Mouse (Mus musculus): ENCODE measurements around the gene Evi5l.
"Not testable (repeated sequence)": the region's sequence is repeated elsewhere in the genome, so short reads cannot be mapped to it uniquely, and the experiment has no call there.

Gene Evi5l

DNA sequence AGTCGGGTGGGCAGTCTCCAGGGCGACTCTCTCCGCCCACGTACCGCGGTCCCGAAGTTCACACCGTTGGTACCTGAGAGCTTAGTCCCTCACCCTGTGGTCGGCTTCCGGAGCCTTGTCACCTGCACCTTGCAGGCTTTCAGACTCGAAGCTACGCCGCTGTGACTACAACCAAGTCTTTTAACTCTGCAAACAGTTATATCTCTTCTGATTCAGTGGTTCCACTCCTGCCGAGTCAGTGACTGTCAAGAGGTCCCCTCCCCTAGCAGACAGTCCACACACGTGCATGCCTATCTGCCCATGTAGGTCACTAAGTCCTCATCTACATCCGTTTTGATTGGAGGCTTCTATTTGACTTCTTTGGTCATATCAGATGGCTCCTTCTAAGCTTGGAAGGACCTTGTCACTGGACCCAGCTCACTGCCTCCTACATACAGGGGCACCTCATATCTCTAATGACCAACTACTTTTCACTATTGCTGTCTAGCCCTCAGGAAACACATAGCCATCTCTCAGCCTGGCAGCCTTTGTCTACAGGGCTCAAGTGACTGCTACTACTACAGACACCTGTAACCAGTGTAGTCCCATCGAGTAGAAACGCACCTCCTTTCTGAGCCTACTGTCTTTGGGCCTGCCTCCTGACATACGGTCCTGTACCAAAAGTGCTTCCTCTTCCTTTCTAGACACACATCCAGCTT is 73.0 kb downstream of the Evi5l start:
- DNase-seq, result no peak

DNA sequence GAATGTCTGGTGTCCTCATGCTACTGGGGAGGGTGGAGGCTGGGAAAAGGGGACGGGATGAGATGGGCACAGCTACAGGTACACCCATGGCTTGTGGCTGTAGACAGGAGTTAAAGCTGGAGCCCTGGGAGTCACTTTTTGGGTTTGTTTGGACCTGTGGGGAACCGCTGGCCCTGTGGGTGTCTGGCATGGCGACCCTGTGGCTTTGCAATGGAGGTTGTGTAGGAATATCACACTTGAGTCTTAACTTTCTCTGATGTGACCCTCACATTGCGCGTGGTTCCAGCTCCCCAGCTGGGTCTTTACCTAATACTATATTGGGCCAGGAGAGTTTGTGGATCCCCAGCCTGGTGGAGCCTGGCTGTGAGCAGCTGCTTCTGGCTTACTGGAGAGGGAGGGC is 78.7 kb downstream of the Evi5l start:
- no peak for DNase-seq

DNA sequence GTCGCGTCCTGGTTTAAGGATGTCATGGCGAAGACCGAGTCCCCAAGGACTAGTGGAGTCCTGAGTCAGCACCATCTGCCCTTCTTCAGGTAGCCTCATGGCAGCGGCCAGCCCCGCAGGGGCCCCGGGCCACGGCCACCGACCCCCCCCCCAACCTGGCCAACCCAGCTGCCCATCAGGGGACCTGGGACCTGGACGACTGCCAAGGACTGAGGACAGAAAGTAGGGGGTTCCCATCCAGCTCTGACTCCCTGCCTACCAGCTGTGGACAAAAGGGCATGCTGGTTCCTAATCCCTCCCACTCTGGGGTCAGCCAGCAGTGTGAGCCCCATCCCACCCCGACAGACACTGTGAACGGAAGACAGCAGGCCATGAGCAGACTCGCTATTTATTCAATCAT is 79.4 kb downstream of the Evi5l start:
- DNase-seq, result no peak

DNA sequence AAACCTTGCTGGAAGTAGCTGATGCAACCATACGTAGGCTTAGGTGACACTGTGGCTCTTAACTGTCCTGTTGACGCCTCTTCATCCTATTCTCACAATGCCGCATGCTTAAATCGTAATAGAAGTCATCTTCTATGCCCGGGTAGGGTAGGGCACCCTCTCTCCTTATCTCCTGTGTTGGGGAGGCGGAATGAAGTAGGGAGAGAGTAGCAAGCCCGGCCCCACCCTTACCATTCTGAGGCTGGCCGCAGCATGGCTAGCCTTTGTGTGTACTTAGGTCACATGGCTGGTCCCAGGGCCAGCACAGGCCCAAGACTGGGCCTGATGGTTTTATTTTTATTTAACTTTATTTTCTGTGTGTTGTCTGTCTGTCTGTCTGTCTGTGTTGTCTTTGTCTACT is 80.9 kb downstream of the Evi5l start:
- no peak for DNase-seq

DNA sequence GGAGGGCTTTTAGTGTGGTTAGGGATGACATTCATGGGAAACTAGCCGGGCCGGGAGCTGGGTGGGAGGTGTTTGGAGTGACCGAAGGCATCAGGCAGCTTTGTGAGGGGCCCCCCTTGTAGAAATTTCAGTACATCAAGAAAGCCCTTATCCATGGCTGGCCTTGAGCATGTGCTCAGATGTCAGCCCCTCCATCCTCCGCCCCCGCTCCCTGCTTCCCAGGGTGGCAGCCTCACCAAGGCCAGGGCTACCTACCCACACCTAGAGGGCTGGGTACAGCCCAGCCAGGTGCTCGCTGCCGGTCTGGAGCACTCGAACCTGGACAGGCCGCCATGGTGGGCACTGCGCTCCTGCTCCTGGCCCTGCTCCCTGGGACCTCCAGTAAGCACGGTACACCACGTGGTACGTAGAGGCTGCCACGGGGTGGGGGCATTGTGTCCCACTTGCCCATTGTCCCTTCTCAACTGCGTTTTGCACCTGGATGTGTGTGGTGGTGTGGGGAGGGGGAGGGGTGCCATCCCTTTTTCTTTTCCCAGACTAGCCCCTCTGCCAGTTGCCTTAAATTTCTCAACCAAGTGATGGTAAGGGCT is 81.7 kb downstream of the Evi5l start, which contains the start of gene Tgfbr3l:
TSS of gene Tgfbr3l (plus strand) at position 264 of the 590 bp plus-strand sequence.
- no peak for DNase-seq

DNA sequence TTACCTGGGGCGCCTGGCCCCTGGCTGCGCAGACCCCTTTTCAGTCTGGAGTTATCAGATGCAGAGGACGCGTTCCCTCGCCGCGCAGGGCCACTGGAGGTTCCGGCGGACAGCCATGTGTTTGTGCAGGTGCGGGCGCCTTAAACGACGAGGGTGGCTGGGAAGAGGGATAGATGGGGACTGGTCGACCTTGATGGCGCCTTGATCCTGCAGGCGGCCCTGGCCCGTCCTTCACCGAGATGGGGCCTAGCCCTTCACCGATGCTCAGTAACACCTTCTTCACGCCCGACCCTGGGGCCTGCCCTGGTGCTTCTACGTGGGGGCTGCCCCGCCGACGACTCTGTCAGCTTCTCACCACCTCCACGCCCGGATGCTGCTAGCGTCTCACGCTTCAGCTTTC is 82.8 kb downstream of the Evi5l start:
- no peak for DNase-seq

DNA sequence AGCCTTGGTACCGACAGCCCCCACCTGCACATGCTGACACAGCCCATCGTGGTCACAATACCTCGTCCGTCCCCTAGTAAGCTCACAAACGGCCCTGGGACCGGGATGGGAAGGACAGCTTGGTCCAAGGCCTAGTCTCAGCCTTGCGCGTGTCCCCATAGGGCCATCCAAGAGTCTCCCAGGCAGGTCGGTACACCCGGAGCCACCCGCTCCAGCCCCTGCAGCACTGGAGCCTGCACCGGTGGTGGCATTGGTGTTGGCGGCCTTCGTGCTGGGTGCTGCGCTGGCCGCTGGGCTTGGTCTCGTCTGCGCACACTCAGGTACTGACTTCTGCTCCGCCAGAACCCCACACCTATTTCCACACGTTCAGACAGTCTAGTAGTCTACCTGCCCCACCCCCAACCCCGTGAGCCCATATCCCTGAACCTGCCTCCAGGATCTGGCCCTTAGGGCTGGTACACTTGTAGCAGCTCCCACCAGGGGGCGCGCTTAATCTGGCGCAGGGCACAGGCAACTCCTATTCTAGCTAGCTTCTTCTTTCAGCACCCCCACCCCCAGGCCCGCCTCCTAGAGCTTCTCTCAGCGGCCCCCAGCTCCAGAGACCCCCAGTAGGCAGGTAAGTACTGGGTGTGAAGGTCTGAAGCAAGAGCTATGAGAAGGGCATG is 84.1 kb downstream of the Evi5l start:
- DNase-seq, result peak; percentile 87

DNA sequence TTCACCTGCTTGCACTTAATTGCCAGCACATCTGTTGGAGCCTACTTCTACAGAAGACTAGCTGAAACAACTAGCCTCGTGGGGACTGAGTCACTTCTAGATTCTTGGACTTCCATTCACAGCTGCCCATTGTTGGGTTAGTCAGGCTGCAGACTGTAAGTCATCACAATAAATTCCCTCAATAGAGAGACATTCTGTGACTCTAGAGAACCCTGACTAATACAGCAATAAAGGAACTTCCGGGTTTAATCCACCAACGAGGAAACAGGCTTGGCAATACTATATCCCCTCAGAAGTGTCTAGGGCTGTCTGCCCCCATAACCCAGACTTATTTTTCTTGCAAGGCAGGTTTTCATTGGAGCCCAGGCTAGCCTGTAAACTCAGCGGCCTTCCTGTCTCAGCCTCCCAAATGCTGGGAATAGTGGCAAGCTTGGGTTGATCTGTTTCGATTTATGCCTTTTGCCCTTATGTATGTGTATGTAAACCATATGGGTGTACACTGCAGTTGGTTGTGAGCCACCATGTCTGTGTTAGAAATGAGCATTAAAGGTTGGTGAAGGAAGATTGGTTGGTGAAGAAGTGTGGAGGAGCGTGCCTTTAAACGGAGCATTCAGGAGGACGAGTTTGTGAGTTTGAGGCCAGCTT is 85.9 kb downstream of the Evi5l start:
- DNase-seq, result no peak

DNA sequence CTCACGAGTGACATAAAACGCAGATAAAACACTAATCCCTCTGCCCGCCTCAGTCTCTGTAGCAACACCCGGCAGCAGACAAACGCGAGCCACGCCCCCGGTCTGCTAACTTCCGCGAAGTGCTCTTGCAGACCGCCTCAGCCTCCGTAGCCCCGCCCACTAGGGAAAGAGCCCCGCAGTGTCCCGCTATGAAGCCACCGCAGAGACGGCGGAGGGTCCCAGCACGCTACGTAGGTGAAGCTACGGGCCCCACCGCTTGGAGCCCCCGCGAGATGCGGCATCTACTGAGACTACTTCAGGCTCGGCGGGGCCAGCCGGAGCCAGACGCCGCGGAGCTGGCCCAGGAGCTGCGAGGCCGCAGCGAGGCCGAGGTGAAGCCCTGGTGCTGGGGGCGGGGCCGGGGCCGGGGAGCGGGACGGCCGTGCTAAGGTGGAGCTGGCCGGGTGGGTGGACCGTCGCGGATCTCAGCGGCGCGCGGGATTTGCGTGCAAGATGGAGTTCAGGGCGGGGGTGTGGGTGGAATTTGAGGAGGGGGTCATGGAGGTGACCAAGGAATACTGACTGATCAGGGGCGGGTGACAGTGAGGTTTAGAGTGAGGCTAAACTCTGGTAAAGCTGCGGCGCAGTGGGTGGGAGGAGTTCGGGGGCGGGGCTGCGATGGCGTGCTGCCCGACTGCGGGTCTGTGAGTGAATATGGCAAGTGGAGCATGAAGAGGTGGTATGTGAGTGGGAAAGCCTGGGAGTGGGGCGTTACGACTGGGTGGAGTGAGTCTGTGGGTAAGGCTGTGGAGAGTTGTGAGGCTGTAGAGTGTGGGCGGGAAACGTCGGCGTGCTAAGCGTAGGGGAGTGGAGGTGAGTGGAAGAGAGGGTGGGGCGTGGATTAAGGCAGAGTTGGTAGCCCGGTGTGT is 86.8 kb downstream of the Evi5l start, which contains the start of gene Snapc2:
TSS of gene Snapc2 (plus strand) at position 147 of the 908 bp plus-strand sequence.
- peak; percentile 98 for DNase-seq

DNA sequence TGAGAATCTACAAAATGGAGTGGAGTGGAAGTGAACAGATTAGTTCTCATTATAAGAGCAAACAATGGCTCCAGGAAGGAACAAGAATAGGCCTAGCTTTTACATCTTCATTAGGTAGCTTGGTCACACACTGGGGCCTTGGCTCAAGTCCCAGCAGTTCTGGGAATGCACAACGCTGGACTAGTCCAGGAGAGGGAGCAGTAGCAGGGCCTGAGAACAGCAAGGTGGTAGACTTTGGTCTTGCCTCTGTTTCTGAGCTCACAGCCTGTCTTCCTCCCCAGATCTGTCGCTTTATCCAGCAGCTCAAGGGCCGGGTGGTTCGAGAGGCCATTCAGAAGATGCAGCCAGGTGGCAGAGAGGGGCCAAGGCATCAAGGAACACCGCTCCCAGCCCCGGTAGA is 87.6 kb downstream of the Evi5l start:
- DNase-seq, result peak; percentile 63

DNA sequence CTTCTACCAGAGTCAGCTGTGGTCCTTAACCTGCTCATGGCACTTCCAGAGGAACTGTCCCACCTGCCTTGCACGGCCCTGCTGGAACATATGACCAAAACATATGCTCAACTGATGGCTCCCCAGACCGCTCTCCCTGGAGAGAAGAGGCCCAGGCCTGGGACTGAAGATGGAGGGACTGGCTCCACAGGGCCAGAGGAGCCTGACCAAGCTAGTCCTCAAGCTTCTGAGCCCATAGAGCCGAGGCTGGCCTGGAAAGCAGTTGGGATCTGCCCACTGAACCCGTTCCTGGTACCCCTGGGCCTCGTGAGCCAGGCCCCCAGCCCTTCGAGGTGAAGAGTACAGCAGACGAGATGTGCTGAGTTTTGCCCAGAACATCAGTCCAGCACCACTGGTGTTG is 89.1 kb downstream of the Evi5l start:
- not testable (repeated sequence) for DNase-seq

DNA sequence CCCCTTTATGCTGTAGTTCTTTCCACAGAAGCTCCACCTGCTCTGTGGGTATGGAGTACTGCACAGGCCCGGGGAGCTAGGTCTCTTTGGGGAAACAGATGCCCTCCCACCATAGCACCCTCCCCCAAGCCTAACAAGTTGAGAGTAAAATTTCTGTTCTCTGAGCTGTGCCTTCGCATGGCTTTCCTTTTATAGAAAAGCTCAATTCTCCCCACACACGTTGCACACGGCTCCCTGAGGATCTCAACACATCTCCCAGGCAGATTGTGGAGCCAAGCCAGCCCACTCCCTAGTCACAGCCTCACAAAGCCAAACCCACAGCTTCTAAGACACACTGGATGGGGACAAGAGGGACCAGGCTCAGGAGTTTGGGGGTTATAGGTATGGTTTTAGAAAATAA is 90.5 kb downstream of the Evi5l start:
- no peak for DNase-seq

DNA sequence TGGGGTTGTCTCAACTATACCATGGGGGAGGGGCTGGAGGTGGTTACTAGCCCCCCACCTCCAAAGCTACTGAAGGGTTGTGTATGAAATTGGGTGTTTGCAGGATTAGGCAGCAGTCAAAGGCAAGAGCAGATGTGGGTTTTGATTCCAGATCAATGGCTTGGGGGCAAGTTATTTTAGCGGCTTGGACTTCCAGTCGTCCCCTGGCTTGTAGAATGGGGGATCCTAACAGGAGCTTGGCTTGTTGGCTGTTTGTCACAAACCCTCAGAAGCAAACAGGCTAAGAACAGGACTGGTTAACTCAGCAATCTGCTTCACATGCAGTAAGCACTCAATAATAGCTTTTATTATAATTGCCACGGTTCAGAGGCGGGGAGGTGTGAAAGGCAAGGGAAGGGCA is 91.0 kb downstream of the Evi5l start:
- DNase-seq, result no peak

DNA sequence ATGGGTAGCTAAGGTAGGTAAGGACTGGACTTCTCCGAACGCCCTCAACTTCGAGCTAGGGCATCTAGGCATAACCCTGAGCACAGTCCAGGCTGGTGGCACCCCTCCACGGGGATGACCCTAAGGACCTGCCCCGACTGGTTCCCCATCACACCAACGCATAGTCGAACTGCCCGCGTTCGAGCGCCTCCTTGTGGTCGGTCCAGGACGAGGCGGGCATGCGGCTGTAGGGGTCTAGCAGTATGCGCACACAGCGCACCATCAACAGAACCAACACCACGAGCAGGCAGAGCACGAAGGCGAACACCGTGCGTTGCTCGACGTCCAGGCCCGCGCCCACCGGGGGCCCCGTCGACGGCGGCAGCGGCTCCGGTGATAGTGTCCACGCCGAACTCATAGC is 91.9 kb downstream of the Evi5l start:
- DNase-seq, result peak; percentile 86

DNA sequence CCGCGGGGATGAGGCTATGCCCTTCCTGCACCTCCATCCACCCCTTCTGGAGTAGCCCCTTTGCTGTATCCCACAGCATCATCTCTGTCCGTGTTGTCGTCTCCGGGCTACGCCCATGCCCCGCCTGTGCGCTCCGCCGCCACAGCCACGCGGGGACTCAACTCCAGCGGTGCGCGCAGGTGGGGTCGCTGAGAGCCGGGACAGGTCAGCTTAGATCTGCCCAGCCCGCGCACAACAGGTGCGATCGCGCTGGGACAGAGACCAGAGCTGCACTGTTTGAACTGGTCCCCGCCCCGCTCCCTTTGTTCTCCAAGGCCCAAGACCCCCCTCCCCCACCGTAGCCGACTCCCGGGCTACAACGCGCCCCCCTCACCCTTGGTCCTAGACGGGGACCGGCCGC is 92.3 kb downstream of the Evi5l start:
- no peak for DNase-seq

DNA sequence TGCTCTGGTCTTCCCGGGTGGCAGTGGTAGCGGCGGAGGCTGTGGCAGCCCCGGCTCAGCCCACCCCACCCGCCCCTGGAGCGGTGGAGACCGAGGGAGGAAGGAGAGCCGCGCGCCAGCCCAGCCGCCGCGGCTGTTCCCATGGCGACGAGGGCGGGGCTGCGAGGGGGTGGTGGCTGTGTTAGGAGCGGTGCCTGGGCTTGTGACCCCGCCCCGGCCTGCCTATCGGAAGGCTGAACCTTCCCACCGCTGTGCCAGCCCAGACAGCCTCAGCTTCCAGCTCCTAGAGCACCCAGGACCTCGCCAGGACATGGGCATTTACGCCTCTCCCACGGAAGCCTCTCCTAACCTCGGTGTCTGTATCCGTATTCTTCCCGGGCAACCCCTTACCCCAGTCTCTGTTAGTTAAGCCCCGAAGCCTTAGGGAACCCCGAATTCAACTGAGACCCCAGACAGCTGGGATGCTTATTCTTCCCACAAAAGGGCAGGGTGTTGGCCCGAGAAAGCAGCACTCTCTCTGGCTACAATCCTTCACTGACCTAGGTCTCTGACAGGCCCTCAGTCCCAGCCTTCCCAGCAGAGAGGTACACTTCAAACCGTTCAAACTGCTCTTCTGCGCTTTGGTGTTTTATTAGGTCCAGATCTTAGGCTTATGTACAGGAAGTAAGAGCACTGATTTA is 92.9 kb downstream of the Evi5l start, which contains the start of gene Ctxn1:
TSS of gene Ctxn1 (minus strand) at position 150 of the 680 bp plus-strand sequence.
- DNase-seq, result peak; percentile 96

DNA sequence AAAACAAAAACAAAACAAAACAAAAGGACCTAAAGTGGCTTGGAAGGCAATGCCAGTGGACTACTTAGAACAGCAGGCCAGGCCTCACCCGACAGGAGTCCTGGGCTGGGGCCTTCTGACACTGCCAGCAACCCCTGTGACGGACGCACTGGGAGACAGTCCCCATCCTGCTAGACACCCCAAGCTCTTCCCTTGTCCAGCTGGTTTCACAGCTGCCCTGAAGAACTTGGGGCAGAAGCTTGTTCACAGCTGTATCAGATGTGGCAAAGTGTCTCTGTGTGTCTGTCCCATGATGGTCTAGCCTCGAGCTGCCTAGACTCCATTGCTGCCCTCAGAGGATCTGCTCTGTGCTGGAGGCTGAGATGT is 93.4 kb downstream of the Evi5l start:
- DNase-seq, result no peak
